Mouse (Mus musculus): ENCODE results near the gene Rnf187. TPM values are rescaled to one million over a fixed set of nuclear protein-coding genes. Genes with fewer than 3 reads are reported as not detected.

Gene Rnf187
- total RNA-seq, 2 experiments from 2014 or later: 160 to 172 TPM

- no peak for DNase-seq
Measured at GRCm38 (mm10) chr11:58901080-58901479, 37.6 kb downstream of the Rnf187 start.

DNA sequence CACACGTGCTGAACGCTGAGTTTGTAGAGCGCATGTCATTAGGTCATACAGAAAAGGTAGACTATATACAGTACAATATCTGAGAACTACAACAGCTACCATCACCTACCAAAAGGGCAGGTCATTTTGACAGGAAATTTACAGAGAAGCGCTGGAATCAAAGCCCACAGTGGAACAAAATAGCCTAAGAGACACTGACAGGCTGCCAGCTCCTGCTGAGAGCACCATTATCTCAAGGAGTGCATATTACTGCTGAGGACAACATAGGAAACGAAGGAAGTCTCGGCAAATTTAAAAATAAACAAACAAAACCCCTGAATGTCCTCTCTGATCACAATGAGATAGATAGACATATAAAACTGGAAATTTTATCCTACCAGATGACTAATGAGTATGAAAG is 41.2 kb downstream of the Rnf187 start:
- DNase-seq: no peak

DNA sequence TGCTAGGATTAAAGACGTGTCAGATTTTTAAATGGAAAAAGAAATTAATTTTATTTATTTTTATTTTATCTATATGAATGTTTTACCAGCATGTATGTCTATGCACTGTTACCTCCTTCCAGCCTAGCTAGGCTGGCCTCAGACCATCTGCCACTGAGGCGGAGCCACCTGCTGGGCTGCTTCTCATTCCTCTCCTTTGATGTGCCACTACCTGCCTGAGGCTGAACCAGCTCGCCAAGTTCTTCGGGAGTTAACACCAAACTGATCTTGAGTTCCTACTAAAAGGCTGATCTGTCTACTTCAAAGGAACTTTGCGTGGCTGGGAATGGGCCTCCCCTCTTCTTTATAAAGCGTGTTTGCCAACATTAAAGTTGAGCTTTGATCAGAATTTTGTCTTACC is 44.3 kb downstream of the Rnf187 start:
- no peak for DNase-seq

GRCm38 (mm10) chr11:58890511-58890910 is 48.2 kb downstream of the Rnf187 start:
- DNase-seq: no peak

GRCm38 (mm10) chr11:58883756-58884155 is 55.0 kb downstream of the Rnf187 start:
- no peak for DNase-seq

Small RNA genes lying within 50 kb of the gene (microRNA-seq; reads per million reads assigned to microRNA genes)
- 0 reads per million in 2 experiments for gene Gm44313

Other genes with a start within 250 kb of the Rnf187 start
- gene Olfr319, start 239.8 kb downstream of the Rnf187 start, total RNA-seq (2021): not detected
- not detected for gene Olfr318, start 214.9 kb downstream of the Rnf187 start, total RNA-seq (2021)
- gene Olfr317, start 199.7 kb downstream of the Rnf187 start, total RNA-seq (2021): not detected
- gene Olfr316, start 186.2 kb downstream of the Rnf187 start, total RNA-seq (2021): not detected
- gene Olfr315, start 165.7 kb downstream of the Rnf187 start, total RNA-seq (2021): not detected
- gene Olfr314, start 156.0 kb downstream of the Rnf187 start, total RNA-seq (2021): not detected
- not detected for gene Fam183b, start 137.0 kb downstream of the Rnf187 start, total RNA-seq (2021)
- not detected for gene Olfr313, start 123.9 kb downstream of the Rnf187 start, total RNA-seq (2021)
- gene Olfr312, start 109.7 kb downstream of the Rnf187 start, total RNA-seq (2021): not detected
- not detected for gene Olfr311, start 99.7 kb downstream of the Rnf187 start, total RNA-seq (2021)
- gene Gm12258, start 91.8 kb downstream of the Rnf187 start, total RNA-seq (2021): 1 to 10 TPM; 2.4 to 2.5 TPM
- 1 to 10 TPM; 2.5 to 3.0 TPM for gene 2810021J22Rik, start 71.7 kb downstream of the Rnf187 start, total RNA-seq (2021)
- gene Zfp39, start 34.7 kb downstream of the Rnf187 start, total RNA-seq (2021): 1 to 10 TPM; 6.0 to 6.5 TPM
- gene Btnl10, start 21.0 kb downstream of the Rnf187 start, total RNA-seq (2021): 1 to 10 TPM in 1 of 2 experiments, not detected in 1; 1.1 TPM
- 1 to 10 TPM; 7.3 to 8.0 TPM for gene Hist3h2ba, start 10.0 kb upstream of the Rnf187 start, total RNA-seq (2021)
- 10 to 100 TPM; 25.1 to 25.6 TPM for gene Hist3h2a, start 15.8 kb upstream of the Rnf187 start, total RNA-seq (2021)
- gene Trim17, start 15.8 kb upstream of the Rnf187 start, total RNA-seq (2021): under 1 TPM; 0.14 TPM
- 10 to 100 TPM; 11.1 to 15.4 TPM for gene Trim11, start 39.2 kb upstream of the Rnf187 start, total RNA-seq (2021)
- 100 to 1,000 TPM; 664 to 666 TPM for gene Obscn, start 197.5 kb upstream of the Rnf187 start, total RNA-seq (2021)
- gene Iba57, start 224.8 kb upstream of the Rnf187 start, total RNA-seq (2021): 10 to 100 TPM in 1 of 2 experiments, 1 to 10 TPM in 1; 9.4 to 10.6 TPM
- 1 to 10 TPM in 1 of 2 experiments, under 1 TPM in 1; 0.78 to 1.2 TPM for gene Gjc2, start 244.3 kb upstream of the Rnf187 start, total RNA-seq (2021)

Data from gastrocnemius, postnatal 10 days (tissue).